Mouse (Mus musculus) subcutaneous adipose tissue, adult 2 months (tissue): ENCODE results near the gene Camk2b. TPM values are rescaled to one million over a fixed set of nuclear protein-coding genes. Genes with fewer than 3 reads are reported as not detected.

Source experiments
- polyA plus RNA-seq: library from polyadenylated mRNA; depleted of rRNA; stranded (reverse); fragments of >200 nt; gene quantifications from 2 replicates; pipeline ENCODE4 v1.2.3, GENCODE M21; 2012; ENCODE audit warnings: low replicate concordance; rRNA removed

Gene Camk2b
- polyA plus RNA-seq: 4.5 and 7.2 TPM in 2 replicates

DNA sequence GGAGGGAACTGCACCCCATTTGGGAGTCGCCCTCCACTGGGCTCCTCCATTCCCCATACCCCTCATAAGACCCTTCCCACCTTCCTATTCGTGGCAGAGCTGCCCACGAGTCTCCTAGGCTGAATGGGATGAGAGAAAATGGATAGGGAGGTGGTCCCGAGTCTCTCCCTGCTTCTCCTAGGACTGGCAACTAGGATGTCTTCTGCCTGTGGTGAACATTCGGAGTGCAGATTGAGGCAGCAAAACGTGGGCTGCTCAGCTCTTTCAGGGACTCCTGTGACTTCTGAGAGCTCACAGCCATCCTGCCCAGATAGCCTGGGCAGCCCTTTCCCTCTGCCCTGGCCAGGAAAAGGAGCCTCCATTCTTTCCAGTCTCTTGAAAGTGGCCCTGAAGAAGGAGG, at the start of gene Camk2b:
Camk2b (minus strand) TSS at position 187 of the 400 bp plus-strand sequence.

GRCm38 (mm10) chr11:5955546-5956276, 110.5 kb downstream of the Camk2b start, which contains the start of gene Ykt6:
Gene Ykt6 (plus strand): TSS chr11:5955693.

GRCm38 (mm10) chr11:5949586-5950352, 116.4 kb downstream of the Camk2b start, which contains the start of gene Gck:
Gene Gck (minus strand): TSS chr11:5950081.

Other genes with a start within 250 kb of the Camk2b start
- 21.6 and 35.9 TPM in 2 replicates for gene Polm, start 228.3 kb downstream of the Camk2b start, polyA plus RNA-seq
- 99.4 and 539 TPM in 2 replicates for gene Aebp1, start 204.4 kb downstream of the Camk2b start, polyA plus RNA-seq
- gene Pold2, start 188.1 kb downstream of the Camk2b start, polyA plus RNA-seq: 58.2 and 143 TPM in 2 replicates
- gene Myl7, start 167.6 kb downstream of the Camk2b start, polyA plus RNA-seq: 0.26 and 0.59 TPM in 2 replicates
- 0.26 and 0.81 TPM in 2 replicates for gene Gck, start 116.3 kb downstream of the Camk2b start, polyA plus RNA-seq
- 75.5 and 95.5 TPM in 2 replicates for gene Ykt6, start 110.7 kb downstream of the Camk2b start, polyA plus RNA-seq
- not detected in 2 replicates for gene A730071L15Rik, start 133.7 kb upstream of the Camk2b start, polyA plus RNA-seq
- 45.7 and 62.2 TPM in 2 replicates for gene Nudcd3, start 134.1 kb upstream of the Camk2b start, polyA plus RNA-seq
- 0.14 and 0.42 TPM in 2 replicates for gene Npc1l1, start 163.8 kb upstream of the Camk2b start, polyA plus RNA-seq
- 41.4 and 53.5 TPM in 2 replicates for gene Ddx56, start 201.4 kb upstream of the Camk2b start, polyA plus RNA-seq
- 127 and 129 TPM in 2 replicates for gene Tmed4, start 208.5 kb upstream of the Camk2b start, polyA plus RNA-seq
- gene Ogdh, start 225.3 kb upstream of the Camk2b start, polyA plus RNA-seq: 240 and 319 TPM in 2 replicates